Mouse (Mus musculus) heart, postnatal 4 days (tissue): Measurements from ENCODE around the gene Nfia. TPM values are rescaled to one million over a fixed set of nuclear protein-coding genes. Genes with fewer than 3 reads are reported as not detected.

ENCODE experiments used
- DNase-seq: peaks from one replicate; pipeline ENCODE4 v3.0.0; 2021
- total RNA-seq, 2 experiments: library from RNA; stranded (reverse); gene quantifications; 2 replicates each; pipeline ENCODE4 v1.2.3; 2021

Gene Nfia
- total RNA-seq, 2 experiments from 2014 or later: 206 to 217 TPM

- no peak for DNase-seq
Measured at GRCm38 (mm10) chr4:97840227-97841062, 67.9 kb downstream of the Nfia start.

- no peak for DNase-seq
Measured at GRCm38 (mm10) chr4:97841063-97841595, 68.6 kb downstream of the Nfia start.

- no peak for DNase-seq
Measured at GRCm38 (mm10) chr4:97841745-97842144, 69.2 kb downstream of the Nfia start.

- no peak for DNase-seq
Measured at GRCm38 (mm10) chr4:97843981-97844690, 71.6 kb downstream of the Nfia start.

- DNase-seq: no peak
Measured at GRCm38 (mm10) chr4:97844899-97845298, 72.4 kb downstream of the Nfia start.

- DNase-seq: no peak
Measured at GRCm38 (mm10) chr4:97847653-97848052, 75.1 kb downstream of the Nfia start.

GRCm38 (mm10) chr4:97850991-97851390, 78.5 kb downstream of the Nfia start:
- no peak for DNase-seq

GRCm38 (mm10) chr4:97851698-97852097, 79.2 kb downstream of the Nfia start:
- no peak for DNase-seq

- DNase-seq: no peak
Measured at GRCm38 (mm10) chr4:97852626-97853025, 80.1 kb downstream of the Nfia start.

- no peak for DNase-seq
Measured at GRCm38 (mm10) chr4:97854779-97855178, 82.2 kb downstream of the Nfia start.

- DNase-seq: no peak
Measured at GRCm38 (mm10) chr4:97855712-97856420, 83.3 kb downstream of the Nfia start.

GRCm38 (mm10) chr4:97857549-97857948, 85.0 kb downstream of the Nfia start:
- no peak for DNase-seq

- DNase-seq: no peak
Measured at GRCm38 (mm10) chr4:97859431-97859830, 86.9 kb downstream of the Nfia start.

- no peak for DNase-seq
Measured at GRCm38 (mm10) chr4:97860376-97860775, 87.8 kb downstream of the Nfia start.

- DNase-seq: no peak
Measured at GRCm38 (mm10) chr4:97860791-97861344, 88.3 kb downstream of the Nfia start.

GRCm38 (mm10) chr4:97862379-97862778, 89.8 kb downstream of the Nfia start:
- DNase-seq: no peak

GRCm38 (mm10) chr4:97864276-97864675, 91.7 kb downstream of the Nfia start:
- DNase-seq: no peak

GRCm38 (mm10) chr4:97865410-97865953, 92.9 kb downstream of the Nfia start:
- no peak for DNase-seq

GRCm38 (mm10) chr4:97866463-97866862, 93.9 kb downstream of the Nfia start:
- no peak for DNase-seq

GRCm38 (mm10) chr4:97868307-97868937, 95.9 kb downstream of the Nfia start:
- DNase-seq: peak; percentile 56

- DNase-seq: peak; percentile 97
Measured at GRCm38 (mm10) chr4:97868938-97869440, 96.5 kb downstream of the Nfia start.
